Mouse (Mus musculus): ENCODE results near the gene Peak1. TPM values are rescaled to one million over a fixed set of nuclear protein-coding genes. Genes with fewer than 3 reads are reported as not detected.

The Peak1 gene
- polyA plus RNA-seq, 1 experiment = 0.01 TPM

- TF ChIP-seq GATA1 (IDR thresholded peaks at IDR 0.05; ENCODE audit: low read length) = no peak
- no peak for TF ChIP-seq TAL1 (IDR thresholded peaks at IDR 0.05; ENCODE audit: low read length)
- Histone ChIP-seq H3K4me1 (ENCODE audit: control insufficient read depth) (no peaks in the 10 kb centered on the region), H3K4me3 (replicated peaks) (no peak overlapping the region), H3K36me3 (ENCODE audit: control insufficient read depth) (no peaks in the 10 kb centered on the region), H3K27me3 (ENCODE audit: control insufficient read depth) (no peaks in the 10 kb centered on the region), H3K9me3 (ENCODE audit: control insufficient read depth, low read length) (no peaks in the 10 kb centered on the region)
These were observed 114.9 kb downstream of the Peak1 start for GRCm38 (mm10) chr9:56302921-56303465.

GRCm38 (mm10) chr9:56290019-56290418 lies 127.8 kb downstream of the Peak1 start:
- Histone ChIP-seq H3K27me3 (ENCODE audit: control insufficient read depth) (no peaks in the 10 kb centered on the region), H3K9me3 (ENCODE audit: control insufficient read depth, low read length) (no peaks in the 10 kb centered on the region), H3K36me3 (ENCODE audit: control insufficient read depth) (no peaks in the 10 kb centered on the region), H3K4me1 (ENCODE audit: control insufficient read depth) (no peaks in the 10 kb centered on the region), H3K4me3 (replicated peaks) (no peak overlapping the region)
- no peak for TF ChIP-seq TAL1 (IDR thresholded peaks at IDR 0.05; ENCODE audit: low read length)
- no peak for TF ChIP-seq GATA1 (IDR thresholded peaks at IDR 0.05; ENCODE audit: low read length)

- Histone ChIP-seq H3K36me3 (ENCODE audit: control insufficient read depth) (no peaks in the 10 kb centered on the region), H3K4me1 (ENCODE audit: control insufficient read depth) (no peaks in the 10 kb centered on the region), H3K27me3 (ENCODE audit: control insufficient read depth) (no peaks in the 10 kb centered on the region), H3K4me3 (replicated peaks) (no peak overlapping the region), H3K9me3 (ENCODE audit: control insufficient read depth, low read length) (no peaks in the 10 kb centered on the region)
- TF ChIP-seq TAL1 (IDR thresholded peaks at IDR 0.05; ENCODE audit: low read length) (no peak), GATA1 (IDR thresholded peaks at IDR 0.05; ENCODE audit: low read length) (no peak)
These were observed 135.4 kb downstream of the Peak1 start for GRCm38 (mm10) chr9:56282481-56282880.

GRCm38 (mm10) chr9:56273576-56273975 lies 144.3 kb downstream of the Peak1 start:
- Histone ChIP-seq H3K4me3 (replicated peaks) (no peak overlapping the region), H3K27me3 (ENCODE audit: control insufficient read depth) (no peaks in the 10 kb centered on the region), H3K9me3 (ENCODE audit: control insufficient read depth, low read length) (no peaks in the 10 kb centered on the region), H3K4me1 (ENCODE audit: control insufficient read depth) (no peaks in the 10 kb centered on the region), H3K36me3 (ENCODE audit: control insufficient read depth) (no peaks in the 10 kb centered on the region)
- no peak for TF ChIP-seq TAL1 (IDR thresholded peaks at IDR 0.05; ENCODE audit: low read length)
- TF ChIP-seq GATA1 (IDR thresholded peaks at IDR 0.05; ENCODE audit: low read length) = no peak

- Histone ChIP-seq H3K36me3 (ENCODE audit: control insufficient read depth) (no peaks in the 10 kb centered on the region), H3K4me1 (ENCODE audit: control insufficient read depth) (no peaks in the 10 kb centered on the region), H3K9me3 (ENCODE audit: control insufficient read depth, low read length) (no peaks in the 10 kb centered on the region), H3K4me3 (replicated peaks) (no peak overlapping the region), H3K27me3 (ENCODE audit: control insufficient read depth) (no peaks in the 10 kb centered on the region)
- no peak for TF ChIP-seq GATA1 (IDR thresholded peaks at IDR 0.05; ENCODE audit: low read length)
- TF ChIP-seq TAL1 (IDR thresholded peaks at IDR 0.05; ENCODE audit: low read length) = no peak
These were observed 145.6 kb downstream of the Peak1 start for GRCm38 (mm10) chr9:56272247-56272598.

GRCm38 (mm10) chr9:56271326-56272246 lies 146.3 kb downstream of the Peak1 start:
- TF ChIP-seq GATA1 (IDR thresholded peaks at IDR 0.05; ENCODE audit: low read length) (no peak), TAL1 (IDR thresholded peaks at IDR 0.05; ENCODE audit: low read length) (no peak)
- no peaks in the 10 kb centered on the region for H3K36me3 ChIP-seq (ENCODE audit: control insufficient read depth)
- no peaks in the 10 kb centered on the region for H3K9me3 ChIP-seq (ENCODE audit: control insufficient read depth, low read length)
- H3K4me3 ChIP-seq (replicated peaks) = no peak overlapping the region
- no peaks in the 10 kb centered on the region for H3K27me3 ChIP-seq (ENCODE audit: control insufficient read depth)
- no peaks in the 10 kb centered on the region for H3K4me1 ChIP-seq (ENCODE audit: control insufficient read depth)

- no peaks in the 10 kb centered on the region for H3K27me3 ChIP-seq (ENCODE audit: control insufficient read depth)
- H3K36me3 ChIP-seq (ENCODE audit: control insufficient read depth) = no peaks in the 10 kb centered on the region
- no peaks in the 10 kb centered on the region for H3K9me3 ChIP-seq (ENCODE audit: control insufficient read depth, low read length)
- H3K4me1 ChIP-seq (ENCODE audit: control insufficient read depth) = no peaks in the 10 kb centered on the region
- H3K4me3 ChIP-seq (replicated peaks) = no peak overlapping the region
- TF ChIP-seq TAL1 (IDR thresholded peaks at IDR 0.05; ENCODE audit: low read length) (no peak), GATA1 (IDR thresholded peaks at IDR 0.05; ENCODE audit: low read length) (no peak)
These were observed 148.8 kb downstream of the Peak1 start for GRCm38 (mm10) chr9:56269101-56269500.

- H3K9me3 ChIP-seq (ENCODE audit: control insufficient read depth, low read length) = no peaks in the 10 kb centered on the region
- no peaks in the 10 kb centered on the region for H3K36me3 ChIP-seq (ENCODE audit: control insufficient read depth)
- H3K4me3 ChIP-seq (replicated peaks) = no peak overlapping the region
- no peak for TF ChIP-seq GATA1 (IDR thresholded peaks at IDR 0.05; ENCODE audit: low read length)
- TF ChIP-seq TAL1 (IDR thresholded peaks at IDR 0.05; ENCODE audit: low read length) = no peak
- H3K4me1 ChIP-seq (ENCODE audit: control insufficient read depth) = peaks cover 13% of the 10 kb centered on the region
- H3K27me3 ChIP-seq (ENCODE audit: control insufficient read depth) = no peaks in the 10 kb centered on the region
These were observed 151.6 kb downstream of the Peak1 start for GRCm38 (mm10) chr9:56266200-56266815.

All from erythroblast, embryonic 14.5 days (primary cell).